Mouse (Mus musculus) spleen, adult 12 weeks (tissue): ENCODE results near the gene Chrne.

Source experiments
- DNase-seq: peaks from one replicate; pipeline ENCODE4 v3.0.0; 2022; ENCODE audit warnings: low spot score

The Chrne gene

DNA sequence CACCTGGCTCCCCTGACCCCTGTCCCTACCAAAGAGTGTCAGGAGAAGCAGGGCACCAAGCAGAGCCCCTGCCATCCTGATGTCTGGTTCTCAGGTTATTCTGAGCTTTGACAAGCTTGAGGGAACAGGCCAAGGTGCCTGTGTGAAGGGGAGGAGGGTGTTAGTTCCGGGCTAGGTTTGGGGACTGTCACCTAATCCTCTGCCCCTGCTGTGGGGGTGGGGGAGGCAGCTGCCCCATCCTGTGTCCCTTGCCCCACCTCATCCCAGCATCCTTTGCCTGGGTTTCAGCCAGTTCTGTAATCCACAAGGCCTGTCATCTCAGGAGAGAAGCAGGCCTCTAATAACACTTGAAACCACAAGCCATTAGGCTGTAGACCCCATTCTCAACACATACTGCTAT, at the start of gene Chrne:
Gene Chrne, minus strand, starts transcription at position 116 of the 400 bp plus-strand sequence.
- DNase-seq: no peak

DNA sequence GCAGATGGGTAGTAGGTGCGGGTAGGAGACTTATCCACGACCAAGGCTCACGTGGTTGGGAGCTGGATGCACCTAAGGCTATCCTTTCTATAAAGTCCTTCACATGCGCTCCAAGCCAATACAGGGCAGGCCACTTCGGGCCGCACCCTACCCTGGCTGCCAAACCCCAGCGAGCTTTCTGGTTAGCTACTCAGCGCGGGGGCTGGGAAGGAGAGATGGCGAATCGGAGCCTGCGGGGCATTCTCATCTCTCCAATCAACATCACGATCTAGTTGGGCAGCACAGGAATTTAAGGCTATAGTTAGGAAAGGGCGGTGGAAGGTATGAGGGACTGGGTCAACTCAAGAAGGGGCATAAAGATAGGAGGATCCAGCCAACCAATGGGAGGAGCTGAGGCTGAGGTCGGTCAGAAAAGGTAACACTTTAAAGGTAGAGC, 49.3 kb upstream of the Chrne start:
- no peak for DNase-seq

DNA sequence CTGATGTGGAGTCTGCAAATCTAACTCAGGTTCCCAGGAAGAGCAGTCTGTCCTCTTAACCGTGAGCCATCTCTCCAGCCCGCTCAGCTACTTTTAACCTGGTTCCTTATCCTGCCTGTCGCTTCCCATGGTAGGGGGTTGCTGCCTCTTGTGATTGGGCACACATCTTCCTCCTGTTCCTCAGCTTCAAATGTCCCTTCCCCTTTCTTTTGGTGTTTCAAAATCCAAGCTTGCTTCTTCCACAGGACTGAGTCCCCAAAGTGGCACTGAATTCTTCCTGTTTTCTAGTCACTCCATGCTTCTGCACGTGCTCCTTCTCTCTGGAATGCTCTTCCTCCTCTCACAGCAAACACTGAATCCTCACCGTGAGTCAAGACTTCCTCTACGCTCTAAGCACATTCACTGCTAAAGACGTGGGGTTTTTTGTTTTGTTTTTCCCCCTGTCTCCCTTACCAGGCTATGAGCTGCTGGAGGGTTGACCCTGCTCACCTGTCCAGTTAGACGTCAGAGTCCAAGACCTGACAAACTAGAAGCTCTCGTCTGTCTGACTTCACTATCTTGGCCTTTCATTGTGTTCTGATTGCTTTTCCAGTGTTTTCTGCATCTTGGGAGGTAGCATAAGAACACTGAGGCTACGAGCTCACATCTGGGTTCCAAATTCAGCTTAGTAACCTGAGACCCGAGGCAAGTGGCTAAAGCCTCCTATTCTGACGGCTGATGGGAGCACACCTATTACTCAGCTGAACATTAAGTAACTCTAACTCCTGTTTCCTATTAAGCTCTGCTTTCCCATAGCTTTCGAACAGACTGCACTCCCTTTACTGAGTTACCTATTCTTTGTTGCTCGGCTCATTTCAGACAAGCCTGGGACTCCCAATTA, 48.5 kb upstream of the Chrne start:
- no peak for DNase-seq

DNA sequence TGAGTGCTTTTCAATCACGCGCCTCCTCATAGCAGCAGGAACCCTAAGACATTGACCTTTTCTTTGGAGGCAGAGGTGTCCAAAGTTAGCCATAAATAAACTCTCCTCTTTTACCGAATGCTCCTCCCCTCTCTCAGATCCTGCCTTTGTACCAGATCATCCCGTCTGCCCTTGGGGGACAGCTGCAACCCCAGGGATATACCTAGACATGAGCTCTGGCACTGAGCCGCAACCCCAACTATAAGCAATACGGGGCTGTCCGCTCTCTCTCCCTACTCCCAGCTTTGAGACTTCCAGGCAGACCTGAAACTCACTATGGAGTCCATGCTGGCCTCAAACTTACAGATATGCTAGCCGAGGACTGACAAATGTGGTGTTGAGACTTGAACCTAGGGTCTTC, 47.7 kb upstream of the Chrne start:
- no peak for DNase-seq

DNA sequence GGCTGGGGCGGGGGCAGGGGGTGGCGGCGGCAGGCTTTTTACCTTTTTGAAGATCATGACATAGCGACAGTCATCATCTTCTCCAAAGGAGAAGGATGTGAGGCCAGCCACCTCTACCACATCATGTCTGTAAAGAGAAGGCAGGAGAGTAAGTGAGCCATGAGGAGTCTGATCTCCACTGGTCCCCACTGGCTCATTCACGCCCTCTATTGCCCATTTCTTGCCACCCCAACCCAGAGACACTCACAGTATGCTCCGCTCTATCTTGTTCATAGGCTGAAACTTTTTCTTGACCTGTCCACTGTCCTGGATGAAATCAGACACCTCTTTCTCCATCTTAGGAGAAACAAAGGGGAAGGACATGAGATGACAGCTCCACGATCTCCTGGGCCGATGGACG, 45.7 kb upstream of the Chrne start:
- no peak for DNase-seq

DNA sequence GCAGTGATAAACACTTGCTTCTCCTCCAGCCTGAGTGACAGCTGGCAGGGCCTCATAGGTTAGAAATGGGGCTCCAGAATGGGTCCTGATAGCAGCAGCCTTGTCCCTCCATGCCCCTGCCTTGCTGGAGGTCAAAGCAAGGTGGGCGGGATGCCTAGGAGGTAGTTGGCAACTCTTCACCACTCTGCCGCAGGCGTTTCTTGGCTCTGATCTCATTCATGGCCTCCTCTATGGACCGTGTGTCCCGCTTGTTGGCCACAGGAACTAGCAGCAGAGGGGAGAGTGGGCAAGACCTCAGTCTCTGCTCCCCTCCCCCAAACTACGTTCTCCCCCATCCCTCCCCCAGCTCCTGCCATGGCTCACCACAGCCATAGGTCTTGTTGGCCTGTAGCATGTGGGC, 44.9 kb upstream of the Chrne start:
- no peak for DNase-seq

DNA sequence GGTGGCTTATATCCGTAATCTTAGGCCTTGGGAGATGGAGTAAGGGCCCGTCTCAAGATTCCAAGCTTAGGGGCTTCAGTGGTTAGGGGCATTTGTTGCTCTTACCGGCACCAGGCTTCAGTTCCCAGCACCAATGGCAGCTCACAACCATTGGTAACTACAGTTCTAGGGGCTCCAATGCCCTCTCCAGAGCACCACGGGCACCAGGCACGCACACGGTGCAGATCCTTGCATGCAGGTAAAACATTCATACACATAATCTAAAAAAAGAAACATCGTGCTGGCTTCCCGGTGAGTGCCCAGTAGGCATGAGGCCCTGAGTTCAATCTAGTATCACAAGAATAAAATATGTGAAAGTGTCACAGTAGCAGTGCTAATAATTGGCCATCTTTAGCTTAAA, 44.1 kb upstream of the Chrne start:
- no peak for DNase-seq

DNA sequence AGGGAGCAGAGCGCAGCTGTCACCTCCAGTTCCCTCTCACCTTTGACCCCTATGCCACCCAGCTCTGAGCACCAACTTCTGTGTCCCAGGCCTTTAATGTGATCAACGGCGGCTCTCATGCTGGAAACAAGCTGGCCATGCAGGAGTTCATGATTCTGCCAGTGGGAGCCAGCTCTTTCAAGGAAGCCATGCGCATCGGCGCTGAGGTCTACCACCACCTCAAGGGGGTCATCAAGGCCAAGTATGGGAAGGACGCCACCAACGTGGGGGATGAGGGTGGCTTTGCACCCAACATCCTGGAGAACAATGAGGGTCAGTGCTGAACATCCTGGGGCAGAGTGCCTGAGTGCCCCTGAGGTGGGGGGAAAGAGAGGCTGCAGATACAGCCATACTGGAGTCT, 41.6 kb upstream of the Chrne start:
- no peak for DNase-seq

DNA sequence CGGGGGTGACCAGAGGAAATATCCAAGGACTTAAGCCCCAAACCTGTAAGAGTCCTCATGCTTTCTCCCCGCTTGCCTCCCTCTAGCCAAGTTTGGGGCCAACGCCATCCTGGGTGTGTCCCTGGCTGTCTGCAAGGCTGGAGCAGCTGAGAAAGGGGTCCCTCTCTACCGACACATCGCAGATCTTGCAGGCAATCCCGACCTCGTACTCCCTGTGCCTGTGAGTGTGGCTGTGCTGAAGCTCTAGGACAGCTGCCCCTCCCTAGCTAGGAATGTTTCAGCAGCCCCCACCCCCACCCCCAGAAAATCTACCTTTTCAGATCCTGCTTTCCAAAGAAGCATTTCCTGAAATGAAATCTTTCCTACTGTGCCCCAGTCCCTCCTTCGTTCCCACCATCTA, 39.9 kb upstream of the Chrne start:
- no peak for DNase-seq

DNA sequence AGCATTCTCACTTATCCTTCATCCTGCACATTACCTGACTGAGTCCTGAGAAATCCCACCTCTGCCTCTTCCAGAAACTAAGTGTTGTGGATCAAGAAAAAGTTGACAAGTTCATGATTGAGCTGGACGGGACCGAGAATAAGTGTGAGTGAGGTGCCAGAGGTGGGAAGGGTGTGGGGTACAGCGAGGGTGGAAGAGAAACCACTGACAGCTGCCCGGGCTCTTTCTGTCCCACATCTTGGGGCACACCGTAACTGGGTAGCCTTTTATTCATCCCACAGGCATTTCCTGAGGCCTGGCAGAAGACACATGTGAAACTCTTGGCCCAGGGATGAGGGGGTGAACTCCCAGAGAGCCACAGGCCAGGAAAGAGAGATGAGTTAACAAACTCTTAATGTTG, 39.5 kb upstream of the Chrne start:
- no peak for DNase-seq

DNA sequence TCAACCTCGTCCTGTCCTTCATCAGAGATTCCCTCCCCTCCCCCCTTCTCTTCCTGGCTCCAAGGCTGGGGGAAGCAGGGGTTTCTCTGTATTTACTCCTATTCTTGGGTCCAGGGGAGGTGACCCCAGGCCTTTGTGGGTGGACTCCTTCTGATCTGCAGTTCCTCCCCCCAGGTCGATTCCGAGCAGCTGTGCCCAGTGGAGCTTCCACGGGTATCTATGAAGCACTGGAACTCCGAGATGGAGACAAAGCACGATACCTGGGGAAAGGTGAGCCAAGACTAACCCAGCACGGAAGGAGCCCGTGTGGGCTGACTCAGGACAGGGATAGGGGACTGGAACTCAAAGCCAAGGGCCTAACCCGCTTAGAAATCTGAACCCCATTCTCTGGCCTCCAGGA, 39.0 kb upstream of the Chrne start:
- DNase-seq: no peak

DNA sequence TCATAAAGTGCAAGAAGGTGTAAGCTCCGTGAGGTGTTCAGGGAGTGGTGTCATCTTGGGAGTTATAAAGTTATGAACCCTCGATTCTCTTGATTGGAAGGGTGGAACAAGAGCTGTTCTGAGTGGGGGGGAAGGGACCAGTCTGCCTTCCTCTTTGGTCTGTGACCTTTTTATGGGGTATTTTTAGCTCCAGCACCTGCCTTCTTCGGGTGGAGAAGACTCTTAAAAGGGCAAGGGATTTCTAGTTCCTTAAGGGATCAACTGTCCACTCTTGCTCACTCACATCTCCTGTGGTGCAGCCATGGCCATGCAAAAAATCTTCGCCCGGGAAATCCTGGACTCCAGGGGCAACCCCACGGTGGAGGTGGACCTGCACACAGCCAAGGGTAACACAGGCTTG, 38.6 kb upstream of the Chrne start:
- no peak for DNase-seq

DNA sequence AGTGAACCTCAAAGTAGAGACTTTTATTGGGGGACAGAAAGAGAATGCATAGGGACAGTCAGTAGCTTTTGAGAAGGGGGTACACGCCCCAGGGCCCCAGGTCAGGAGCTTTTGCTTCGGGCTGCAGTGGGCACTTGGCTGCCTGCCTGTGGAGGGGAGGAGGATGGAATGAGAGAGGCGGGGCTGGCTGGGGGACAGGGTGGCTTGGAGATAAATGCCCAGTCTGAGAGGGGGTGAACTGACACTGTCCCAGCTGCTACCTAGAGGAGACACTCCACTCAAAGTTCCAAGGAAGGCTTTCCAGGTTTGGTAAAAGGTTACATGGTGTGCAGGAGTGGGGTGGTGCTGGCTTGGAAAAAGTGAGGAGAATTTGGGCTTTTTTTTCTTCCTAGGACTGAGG, 37.9 kb upstream of the Chrne start, which contains the start of gene Eno3:
Gene Eno3, plus strand, starts transcription at position 239 of the 400 bp plus-strand sequence.
- DNase-seq: no peak

DNA sequence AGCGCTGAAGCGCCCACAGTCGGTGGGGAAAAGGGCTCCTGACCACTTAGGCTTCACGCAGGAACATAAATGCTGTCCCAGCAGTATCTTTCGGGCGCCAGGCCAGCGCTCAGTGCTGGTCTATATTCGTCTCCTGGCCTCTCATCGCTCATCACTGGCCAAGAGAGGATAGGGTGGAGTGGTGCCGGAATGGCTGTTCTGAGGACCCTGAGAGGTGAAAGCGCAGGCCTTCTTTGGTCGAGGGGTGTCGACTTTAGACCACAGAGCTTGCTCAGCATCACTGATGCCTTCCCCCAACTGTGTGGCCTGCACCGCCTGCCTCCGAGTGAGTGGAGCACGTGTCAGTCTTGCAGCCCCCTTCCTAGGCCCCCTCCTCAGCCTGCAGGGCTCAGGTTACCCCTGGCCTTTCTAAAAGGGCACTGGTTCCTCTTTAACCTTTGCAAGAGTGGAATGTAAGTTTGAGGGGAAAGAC, 37.5 kb upstream of the Chrne start:
- DNase-seq: no peak

DNA sequence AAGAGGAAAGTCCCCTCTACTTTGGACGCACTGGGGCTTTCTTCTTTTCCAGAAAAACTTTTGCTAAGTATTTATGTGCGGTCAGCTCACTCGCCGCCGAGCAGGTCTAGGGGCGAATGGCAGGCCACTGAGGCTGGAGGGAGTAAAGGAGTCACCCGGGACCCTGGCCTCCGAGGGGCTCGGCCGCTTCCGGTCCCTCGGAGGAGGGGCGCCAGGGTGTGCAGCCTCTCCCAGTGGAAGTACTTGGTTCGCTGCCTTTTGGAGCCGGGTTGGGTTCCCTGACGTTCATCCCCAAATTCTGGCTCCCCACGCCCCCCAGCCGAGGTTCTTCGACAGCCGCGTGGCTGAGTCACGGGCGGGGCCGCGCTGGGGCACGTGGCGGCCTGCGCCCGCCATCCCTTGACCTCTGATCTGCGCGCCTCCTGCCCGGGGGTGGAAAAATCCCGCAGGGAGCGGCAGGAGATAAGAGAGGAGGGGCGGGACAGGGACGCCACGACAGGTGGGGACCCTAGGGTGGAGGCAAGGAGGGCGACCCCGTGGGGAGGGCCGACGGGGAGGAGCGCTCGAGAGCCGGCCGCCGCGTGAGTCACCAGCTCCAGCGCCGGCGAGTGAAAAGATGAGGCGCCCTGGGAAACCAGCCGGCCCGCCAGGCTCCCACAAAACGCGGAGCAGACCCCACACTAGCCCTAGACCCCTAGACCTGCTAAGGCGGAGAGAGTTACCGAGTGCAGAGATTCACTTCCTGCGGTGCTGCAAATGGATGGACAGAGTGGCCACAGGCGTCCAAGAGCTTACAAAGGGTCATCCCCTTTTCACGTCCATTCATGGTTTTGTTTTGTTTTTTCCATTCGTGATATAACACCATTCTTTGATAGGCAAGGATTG, 36.8 kb upstream of the Chrne start:
- no peak for DNase-seq

DNA sequence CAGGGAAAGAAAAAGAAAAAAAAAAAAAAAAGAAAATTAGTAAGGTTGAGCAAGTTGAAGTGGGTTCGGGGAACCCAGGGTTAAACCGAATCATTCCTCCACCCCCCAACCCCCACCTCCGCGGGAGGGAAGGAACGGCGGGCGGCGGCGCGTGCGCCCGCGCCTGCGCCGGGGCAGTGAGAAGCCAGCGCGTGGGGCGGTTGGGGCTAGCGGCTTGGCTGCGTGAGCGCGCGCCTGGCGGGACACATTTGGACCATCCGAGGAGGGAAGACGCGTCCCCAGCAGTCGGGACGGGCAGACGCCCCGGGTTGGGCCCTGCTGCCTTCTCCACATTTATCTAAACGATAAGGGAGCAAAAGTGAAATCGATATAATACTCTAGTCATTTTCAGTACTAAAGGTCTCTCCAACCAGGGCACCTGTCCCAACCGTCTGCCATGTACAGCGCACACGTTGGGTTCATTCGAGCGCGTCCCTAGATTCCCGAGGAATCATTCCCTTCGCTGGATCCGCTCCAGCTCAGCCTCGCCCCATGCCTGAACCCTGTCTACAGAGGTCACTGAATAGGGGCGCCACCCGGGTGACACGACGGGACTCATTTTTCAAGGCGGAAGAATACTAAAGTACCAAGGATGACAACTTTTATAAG, 36.0 kb upstream of the Chrne start:
- DNase-seq: no peak

DNA sequence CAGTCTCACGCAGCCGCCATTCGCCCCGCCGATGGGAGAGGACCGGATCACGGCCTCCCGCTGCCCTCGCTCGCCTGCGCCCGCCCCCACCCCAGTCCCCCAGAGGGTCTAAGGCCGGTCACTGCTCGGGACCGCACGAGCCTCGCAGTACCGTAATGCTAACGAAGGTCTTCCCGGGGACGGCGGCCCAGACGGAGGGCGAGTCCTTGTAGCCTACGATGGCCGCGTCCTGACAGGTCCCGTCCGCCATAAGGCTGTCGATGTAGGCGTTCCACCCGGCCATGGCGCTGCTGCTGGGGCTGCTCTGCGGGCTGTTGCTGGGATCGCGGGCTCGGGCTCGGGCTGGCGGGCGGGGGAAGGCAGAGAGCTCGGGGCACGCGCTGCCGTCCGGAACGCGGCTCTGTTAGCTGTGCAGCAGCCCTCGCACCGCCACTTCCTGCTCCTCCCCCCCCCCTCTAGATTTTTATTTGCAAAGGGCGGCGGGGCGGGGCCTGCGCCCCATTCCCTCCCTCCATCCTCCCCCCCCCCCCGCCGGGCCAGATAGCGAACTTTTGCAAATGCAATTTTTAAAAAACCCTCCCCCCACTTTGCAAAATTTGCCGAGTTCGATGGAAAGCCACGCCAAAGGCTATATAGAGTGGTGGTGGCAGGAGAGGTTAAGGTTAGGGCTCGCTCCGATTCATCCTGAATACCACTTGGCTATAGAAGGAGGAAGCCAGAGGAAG, 35.3 kb upstream of the Chrne start, which contains the start of gene Pfn1:
Gene Pfn1, minus strand, starts transcription at position 447 of the 725 bp plus-strand sequence.
- DNase-seq: peak; percentile 66

DNA sequence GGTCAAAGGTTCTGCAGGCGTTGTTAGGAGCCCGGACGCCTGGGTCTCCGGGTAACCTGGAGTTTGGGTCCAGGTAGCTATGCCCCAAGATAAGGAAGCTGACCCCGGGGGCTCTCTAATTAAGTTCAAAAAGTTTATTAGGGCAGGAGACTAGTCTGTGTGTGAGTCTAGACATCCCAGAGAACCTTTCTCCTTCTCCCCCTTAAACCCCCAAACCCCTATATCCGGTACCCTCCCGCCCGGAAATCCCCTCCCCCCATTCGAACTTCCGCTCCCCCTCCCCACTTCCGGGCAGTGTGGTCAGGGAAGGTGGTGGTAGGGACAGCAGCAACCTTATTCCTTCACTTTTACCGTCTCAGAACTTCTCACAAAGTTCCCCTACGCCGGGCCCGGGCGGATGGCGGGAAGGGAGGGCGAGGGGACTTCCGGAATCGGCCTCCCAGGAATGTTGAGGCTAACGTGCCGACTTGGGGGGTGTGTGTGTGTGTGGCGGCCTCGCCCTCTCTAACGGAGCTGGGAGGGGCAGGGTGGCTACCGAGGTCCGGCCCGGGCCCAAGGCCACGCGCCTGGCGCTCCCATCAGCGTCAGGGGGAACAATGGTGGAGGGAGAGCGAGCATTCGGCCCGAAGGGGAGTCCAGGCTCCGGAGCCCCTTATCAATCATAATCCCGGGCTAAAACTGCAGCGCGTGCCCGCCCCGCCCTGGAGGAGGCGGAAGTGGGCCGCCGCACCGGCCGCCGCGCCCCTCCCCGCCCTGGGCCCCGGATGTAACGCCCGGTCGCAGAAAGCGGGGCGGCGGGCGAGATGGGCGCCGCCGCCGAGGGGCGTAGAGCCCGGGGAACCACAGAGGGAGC, 34.6 kb upstream of the Chrne start:
- DNase-seq: peak; percentile 71

DNA sequence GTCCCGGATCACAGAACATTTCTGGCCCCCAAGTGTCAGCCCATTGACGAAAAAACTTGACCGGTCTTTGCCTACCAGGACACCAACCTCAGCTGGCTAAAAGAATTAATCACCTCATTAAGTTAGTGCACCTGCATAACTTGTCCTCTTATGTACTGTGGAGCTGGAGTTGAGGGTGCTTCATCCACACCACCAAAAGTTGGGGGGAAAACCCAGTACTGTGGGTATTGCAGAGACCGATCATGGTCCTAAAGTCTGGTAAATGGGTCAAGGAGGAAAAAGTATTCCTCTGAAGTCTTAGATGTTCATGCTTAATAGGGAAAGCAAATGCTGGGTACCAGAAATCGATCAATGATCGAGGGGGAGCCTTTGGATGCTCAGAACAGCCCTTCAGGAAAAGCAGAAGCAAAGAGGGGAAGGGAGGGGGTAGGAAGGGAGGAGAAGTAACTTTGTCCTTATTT, 33.9 kb upstream of the Chrne start:
- no peak for DNase-seq
